Mouse (Mus musculus) stomach, embryonic 15.5 days (tissue): ENCODE data around the gene Atp5g2. TPM values are rescaled to one million over a fixed set of nuclear protein-coding genes. Genes with fewer than 3 reads are reported as not detected.

ENCODE experiments used
- ATAC-seq: fragments of 200-750 bp; cut with Nextera tagmentation; 2 replicates; pipeline ENCODE4 v1.8.0; 2017; ENCODE audit warnings: low read depth, moderate number of reproducible peaks, moderate TSS enrichment; ENCODE audit not compliant: insufficient read depth, low FRiP score
- H3K27ac ChIP-seq: fragments of 300-500 bp; sonication (generic); 2 replicates; pipeline ENCODE4 v1.5.1; 2015; ENCODE audit warnings: mild to moderate bottlenecking, inconsistent platforms
- H3K27me3 ChIP-seq: fragments of 300-500 bp; sonication (generic); replicated peaks from 2 replicates; pipeline ENCODE4 v1.6.1; 2015; ENCODE audit warnings: inconsistent platforms
- H3K36me3 ChIP-seq: fragments of 300-500 bp; sonication (generic); 2 replicates; pipeline ENCODE4 v1.6.1; 2015; ENCODE audit warnings: inconsistent platforms
- H3K4me1 ChIP-seq: fragments of 300-500 bp; sonication (generic); 2 replicates; pipeline ENCODE4 v1.6.1; 2015; ENCODE audit warnings: inconsistent platforms
- H3K4me2 ChIP-seq: fragments of 300-500 bp; sonication (generic); 2 replicates; pipeline ENCODE4 v1.6.1; 2015; ENCODE audit warnings: mild to moderate bottlenecking, inconsistent platforms
- H3K4me3 ChIP-seq: fragments of 300-500 bp; sonication (generic); replicated peaks from 2 replicates; pipeline ENCODE4 v1.5.1; 2015; ENCODE audit warnings: inconsistent platforms
- H3K9ac ChIP-seq: fragments of 300-500 bp; sonication (generic); 2 replicates; pipeline ENCODE4 v1.6.1; 2015; ENCODE audit warnings: inconsistent platforms
- H3K9me3 ChIP-seq: fragments of 300-500 bp; sonication (generic); 2 replicates; pipeline ENCODE4 v1.6.1; 2016; ENCODE audit warnings: inconsistent platforms
- WGBS: fragments of 180-500 bp; shearing (Covaris S2); methylation state at CpG from one replicate; pipeline ENCODE4 v1.1.7; 2015; 5-methylcytosine and 5-hydroxymethylcytosine counted together
- polyA plus RNA-seq: library from polyadenylated mRNA; unstranded; fragments of >200 nt; fragmentation: Nextera tagmentation; extraction: Ambion mirVana; gene quantifications from 2 replicates; pipeline ENCODE4 v1.2.1, GENCODE M21; 2015

Atp5g2 gene
- 57.1 and 63.3 TPM in 2 replicates for polyA plus RNA-seq

GRCm38 (mm10) chr15:102672215-102673071 lies at the start of gene Atp5g2:
TSS of gene Atp5g2 (minus strand) at chr15:102672352.
- WGBS, result 3% methylated on average over 37 of the region's 37 CpGs

GRCm38 (mm10) chr15:102721016-102721898 lies 49.1 kb upstream of the Atp5g2 start:
- H3K36me3 ChIP-seq, result peaks cover 7% of the 10 kb centered on the region; the same call in 1 of the 2 replicates
- no peak for ATAC-seq
- no peak overlapping the region for H3K27ac ChIP-seq
- H3K4me3 ChIP-seq, result peak overlapping the region; percentile 73
- H3K9ac ChIP-seq, result peak overlapping the region; percentile 65; the same call in 1 of the 2 replicates
- H3K4me1 ChIP-seq, result peaks cover 8% of the 10 kb centered on the region; the same call in 1 of the 2 replicates
- peak overlapping the region; percentile 52 for H3K4me2 ChIP-seq
- no peaks in the 10 kb centered on the region for H3K9me3 ChIP-seq
- WGBS, result 15% methylated on average over 14 of the region's 14 CpGs
- H3K27me3 ChIP-seq, result no peaks in the 10 kb centered on the region

More at GRCm38 (mm10) chr15:102672215-102673071, at the start of gene Atp5g2:
- peak within 1 kb of the TSS; percentile 80 for H3K4me2 ChIP-seq
- H3K4me3 ChIP-seq, result peak within 1 kb of the TSS; percentile 53
- peaks cover 10% of the 10 kb centered on the region for H3K4me1 ChIP-seq
- H3K36me3 ChIP-seq, result peaks cover 4% of the 10 kb centered on the region; the same call in 1 of the 2 replicates
- no peak for ATAC-seq
- no peaks in the 10 kb centered on the region for H3K27me3 ChIP-seq
- H3K27ac ChIP-seq, result peak within 1 kb of the TSS; percentile 99
- H3K9ac ChIP-seq, result peak within 1 kb of the TSS; percentile 53
- H3K9me3 ChIP-seq, result no peaks in the 10 kb centered on the region

GRCm38 (mm10) chr15:102716132-102716531 lies 44.0 kb upstream of the Atp5g2 start:
- ATAC-seq, result 0 out of 2 replicates have a peak, but pooled peaks have one; percentile 50
- Histone ChIP-seq H3K27me3 (no peaks in the 10 kb centered on the region), H3K4me2 (no peak overlapping the region), H3K36me3 (peaks cover 19% of the 10 kb centered on the region; the same call in 1 of the 2 replicates), H3K4me1 (peaks cover 2% of the 10 kb centered on the region; the same call in 1 of the 2 replicates), H3K4me3 (no peak overlapping the region), H3K27ac (no peak overlapping the region), H3K9me3 (no peaks in the 10 kb centered on the region), H3K9ac (no peak overlapping the region)
- 46% methylated on average over 12 of the region's 12 CpGs for WGBS

GRCm38 (mm10) chr15:102707736-102708269 lies 35.7 kb upstream of the Atp5g2 start:
- peaks cover 27% of the 10 kb centered on the region; the same call in 1 of the 2 replicates for H3K36me3 ChIP-seq
- H3K4me1 ChIP-seq, result no peaks in the 10 kb centered on the region
- H3K27me3 ChIP-seq, result no peaks in the 10 kb centered on the region
- no peak overlapping the region for H3K4me2 ChIP-seq
- H3K9ac ChIP-seq, result no peak overlapping the region
- no peak overlapping the region for H3K27ac ChIP-seq
- ATAC-seq, result no peak
- no peaks in the 10 kb centered on the region for H3K9me3 ChIP-seq
- 62% methylated on average over 6 of the region's 6 CpGs for WGBS
- no peak overlapping the region for H3K4me3 ChIP-seq

- no peak for ATAC-seq
- H3K9me3 ChIP-seq, result no peaks in the 10 kb centered on the region
- no peak overlapping the region for H3K27ac ChIP-seq
- no peak overlapping the region for H3K9ac ChIP-seq
- peaks cover 24% of the 10 kb centered on the region; the same call in 1 of the 2 replicates for H3K36me3 ChIP-seq
- H3K4me2 ChIP-seq, result no peak overlapping the region
- no peaks in the 10 kb centered on the region for H3K4me1 ChIP-seq
- H3K4me3 ChIP-seq, result no peak overlapping the region
- WGBS, result 69% methylated on average over 7 of the region's 7 CpGs
- no peaks in the 10 kb centered on the region for H3K27me3 ChIP-seq
Observed at GRCm38 (mm10) chr15:102705923-102706503, 33.9 kb upstream of the Atp5g2 start.

GRCm38 (mm10) chr15:102705226-102705894 lies 33.2 kb upstream of the Atp5g2 start:
- Histone ChIP-seq H3K27me3 (no peaks in the 10 kb centered on the region), H3K4me3 (no peak overlapping the region), H3K9ac (no peak overlapping the region), H3K36me3 (peaks cover 18% of the 10 kb centered on the region; the same call in 1 of the 2 replicates), H3K9me3 (no peaks in the 10 kb centered on the region), H3K4me1 (no peaks in the 10 kb centered on the region), H3K4me2 (no peak overlapping the region), H3K27ac (no peak overlapping the region)
- no peak for ATAC-seq
- WGBS, result 38% methylated on average over 9 of the region's 9 CpGs

- ATAC-seq, result no peak
- H3K27me3 ChIP-seq, result no peaks in the 10 kb centered on the region
- no peak overlapping the region for H3K4me3 ChIP-seq
- H3K9ac ChIP-seq, result no peak overlapping the region
- H3K36me3 ChIP-seq, result peaks cover 18% of the 10 kb centered on the region; the same call in 1 of the 2 replicates
- no peak overlapping the region for H3K27ac ChIP-seq
- no peaks in the 10 kb centered on the region for H3K4me1 ChIP-seq
- 72% methylated on average over 5 of the region's 5 CpGs for WGBS
- H3K9me3 ChIP-seq, result no peaks in the 10 kb centered on the region
- no peak overlapping the region for H3K4me2 ChIP-seq
Observed at GRCm38 (mm10) chr15:102704806-102705205, 32.7 kb upstream of the Atp5g2 start.

- Histone ChIP-seq H3K4me3 (no peak overlapping the region), H3K9me3 (no peaks in the 10 kb centered on the region)
- ATAC-seq, result no peak
Observed at GRCm38 (mm10) chr15:102702972-102703371, 30.8 kb upstream of the Atp5g2 start.

GRCm38 (mm10) chr15:102698193-102698592 lies 26.0 kb upstream of the Atp5g2 start:
- H3K36me3 ChIP-seq, result no peaks in the 10 kb centered on the region
- WGBS, result 4% methylated on average over 11 of the region's 11 CpGs
- no peak overlapping the region for H3K27ac ChIP-seq
- H3K4me3 ChIP-seq, result no peak overlapping the region
- peaks cover 10% of the 10 kb centered on the region for H3K4me1 ChIP-seq
- no peak for ATAC-seq
- H3K27me3 ChIP-seq, result peaks cover 58% of the 10 kb centered on the region
- H3K9me3 ChIP-seq, result no peaks in the 10 kb centered on the region
- no peak overlapping the region for H3K4me2 ChIP-seq
- H3K9ac ChIP-seq, result no peak overlapping the region

More at GRCm38 (mm10) chr15:102702972-102703371, 30.8 kb upstream of the Atp5g2 start:
- H3K27ac ChIP-seq, result no peak overlapping the region
- H3K27me3 ChIP-seq, result peaks cover 11% of the 10 kb centered on the region
- H3K4me2 ChIP-seq, result no peak overlapping the region
- 77% methylated on average over 3 of the region's 3 CpGs for WGBS
- H3K9ac ChIP-seq, result no peak overlapping the region
- H3K4me1 ChIP-seq, result no peaks in the 10 kb centered on the region
- 0 out of 2 replicates have a peak, but pooled peaks cover 3% of the 10 kb centered on the region for H3K36me3 ChIP-seq

GRCm38 (mm10) chr15:102696899-102697298 lies 24.7 kb upstream of the Atp5g2 start:
- Histone ChIP-seq H3K9me3 (no peaks in the 10 kb centered on the region), H3K27me3 (peaks cover 71% of the 10 kb centered on the region), H3K4me3 (no peak overlapping the region), H3K27ac (no peak overlapping the region), H3K4me1 (peaks cover 20% of the 10 kb centered on the region), H3K9ac (no peak overlapping the region), H3K4me2 (no peak overlapping the region), H3K36me3 (no peaks in the 10 kb centered on the region)
- ATAC-seq, result no peak
- WGBS, result 39% methylated on average over 3 of the region's 3 CpGs
